Mouse (Mus musculus): ENCODE results near the gene Fxyd6.

The Fxyd6 gene

GRCm38 (mm10) chr9:45376427-45376826 lies 6.4 kb downstream of the Fxyd6 start:
- no peak for DNase-seq (ENCODE audit: low read depth, low spot score)

GRCm38 (mm10) chr9:45376883-45377282 lies 6.9 kb downstream of the Fxyd6 start:
- no peak for DNase-seq (ENCODE audit: low read depth, low spot score)

GRCm38 (mm10) chr9:45380411-45381251 lies 10.6 kb downstream of the Fxyd6 start:
- DNase-seq (ENCODE audit: low read depth, low spot score), result no peak

- no peak for DNase-seq (ENCODE audit: low read depth, low spot score)
Observed at GRCm38 (mm10) chr9:45382336-45382735, 12.4 kb downstream of the Fxyd6 start.

GRCm38 (mm10) chr9:45382834-45383233 lies 12.8 kb downstream of the Fxyd6 start:
- no peak for DNase-seq (ENCODE audit: low read depth, low spot score)

- DNase-seq (ENCODE audit: low read depth, low spot score), result no peak
Observed at GRCm38 (mm10) chr9:45383883-45384282, 13.9 kb downstream of the Fxyd6 start.

DNA sequence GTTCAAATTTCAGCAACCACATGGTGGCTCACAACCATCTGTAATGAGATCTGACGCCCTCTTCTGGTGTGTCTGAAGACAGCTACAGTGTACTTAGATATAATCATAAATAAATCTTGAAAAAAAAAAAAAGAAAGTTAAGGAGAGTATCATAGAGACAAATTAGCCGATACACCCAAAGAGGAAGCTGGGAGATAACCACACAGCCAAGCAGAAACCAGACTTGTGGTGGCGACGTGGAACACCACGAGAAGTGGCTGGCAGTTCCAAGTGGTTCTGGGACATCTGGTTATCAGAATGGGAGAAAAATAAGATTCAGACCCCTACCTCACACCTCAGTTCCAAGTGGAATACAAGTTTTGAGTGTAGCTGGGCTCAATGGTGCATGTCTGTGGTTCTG lies 16.7 kb downstream of the Fxyd6 start:
- no peak for DNase-seq (ENCODE audit: low read depth, low spot score)

- DNase-seq (ENCODE audit: low read depth, low spot score), result peak; percentile 69
Observed at GRCm38 (mm10) chr9:45388385-45388994, 18.5 kb downstream of the Fxyd6 start.

DNA sequence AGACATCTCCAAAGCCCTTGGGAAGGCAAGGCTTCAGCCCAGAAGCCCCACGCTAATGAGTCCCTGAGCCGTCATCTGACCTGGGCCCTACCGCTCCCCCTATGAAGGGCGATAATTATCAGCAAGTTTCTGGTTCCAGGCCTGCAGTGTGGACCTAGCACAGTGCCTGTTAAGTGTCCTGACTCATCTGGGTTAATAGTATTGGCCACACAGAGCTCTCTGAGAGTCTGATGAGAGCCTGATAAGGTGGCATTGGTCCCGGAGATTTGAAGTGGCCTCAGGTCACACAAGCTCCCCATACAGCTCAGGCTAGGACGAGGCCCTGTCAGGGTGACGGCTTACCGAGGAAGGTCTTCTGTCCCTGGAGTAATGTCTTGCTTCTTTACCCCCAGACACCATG lies 19.6 kb downstream of the Fxyd6 start:
- no peak for DNase-seq (ENCODE audit: low read depth, low spot score)

GRCm38 (mm10) chr9:45391299-45391698 lies 21.3 kb downstream of the Fxyd6 start:
- DNase-seq (ENCODE audit: low read depth, low spot score), result no peak

DNA sequence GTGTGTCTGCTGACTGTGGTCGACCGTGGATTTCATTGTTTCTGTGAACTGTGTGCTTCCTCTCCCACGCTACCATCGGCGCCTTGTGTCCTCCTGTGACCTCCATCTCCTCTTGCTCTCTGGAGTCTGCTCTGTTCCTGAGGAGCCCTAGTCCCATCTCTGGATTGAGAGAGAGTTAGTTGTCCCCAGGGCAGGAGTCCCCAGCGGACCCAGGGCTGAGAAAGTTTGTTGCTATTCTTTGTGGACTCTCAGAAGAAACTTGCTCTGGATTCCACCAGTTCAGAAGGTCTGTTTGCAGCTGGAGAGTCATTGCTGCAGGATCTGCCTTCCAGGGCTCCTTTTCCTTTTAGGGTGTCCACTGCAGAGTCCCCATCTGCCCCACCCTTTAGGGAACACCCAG lies 25.2 kb downstream of the Fxyd6 start:
- DNase-seq (ENCODE audit: low read depth, low spot score), result no peak

DNA sequence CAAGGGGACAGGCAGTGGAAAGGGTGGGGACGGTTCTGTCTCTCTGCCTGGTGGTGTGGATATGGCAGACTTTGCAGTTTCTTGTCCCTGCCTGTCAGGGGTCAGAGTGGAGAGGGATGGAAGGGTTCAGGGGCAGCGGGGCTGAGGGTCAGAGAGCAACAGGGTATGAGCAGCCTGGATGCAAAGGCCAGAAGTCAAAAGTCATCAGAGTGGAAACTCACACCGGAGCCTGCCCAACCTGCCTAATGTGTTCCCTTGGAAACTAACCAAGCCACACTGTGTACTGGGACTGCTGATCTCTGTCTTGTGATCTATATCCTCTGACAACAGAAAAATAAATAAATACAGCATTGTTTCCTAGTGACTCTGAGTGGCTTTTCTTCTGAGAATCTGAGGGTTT lies 25.8 kb downstream of the Fxyd6 start:
- DNase-seq (ENCODE audit: low read depth, low spot score), result no peak

GRCm38 (mm10) chr9:45398336-45398735 lies 28.4 kb downstream of the Fxyd6 start:
- DNase-seq (ENCODE audit: low read depth, low spot score), result no peak

GRCm38 (mm10) chr9:45399434-45399833 lies 29.4 kb downstream of the Fxyd6 start, which contains the start of gene Fxyd2:
Gene Fxyd2, plus strand, starts transcription at chr9:45399669.
- no peak for DNase-seq (ENCODE audit: low read depth, low spot score)

GRCm38 (mm10) chr9:45401851-45402250 lies 31.9 kb downstream of the Fxyd6 start:
- DNase-seq (ENCODE audit: low read depth, low spot score), result no peak

DNA sequence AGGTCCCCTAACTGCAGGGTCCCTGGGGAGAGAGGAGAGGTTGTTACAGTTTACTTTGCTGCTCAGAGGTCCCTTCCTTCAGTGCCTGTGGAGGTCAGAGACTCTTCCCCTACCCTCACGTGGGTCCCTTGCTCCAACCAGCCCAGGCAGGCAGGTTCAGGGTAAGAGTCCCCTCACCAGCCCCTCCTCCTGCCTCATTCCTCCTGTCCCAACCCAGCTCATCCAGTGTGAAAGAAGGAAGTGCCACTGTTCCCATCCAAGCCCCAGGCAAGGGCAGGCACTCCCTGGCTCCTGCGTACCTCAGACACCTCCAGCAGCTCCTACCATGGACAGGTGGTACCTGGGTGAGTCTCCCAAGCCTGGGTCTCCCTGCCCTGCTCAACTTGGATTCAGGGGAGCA lies 33.0 kb downstream of the Fxyd6 start:
- no peak for DNase-seq (ENCODE audit: low read depth, low spot score)

- no peak for DNase-seq (ENCODE audit: low read depth, low spot score)
Observed at GRCm38 (mm10) chr9:45405694-45406093, 35.7 kb downstream of the Fxyd6 start.

DNA sequence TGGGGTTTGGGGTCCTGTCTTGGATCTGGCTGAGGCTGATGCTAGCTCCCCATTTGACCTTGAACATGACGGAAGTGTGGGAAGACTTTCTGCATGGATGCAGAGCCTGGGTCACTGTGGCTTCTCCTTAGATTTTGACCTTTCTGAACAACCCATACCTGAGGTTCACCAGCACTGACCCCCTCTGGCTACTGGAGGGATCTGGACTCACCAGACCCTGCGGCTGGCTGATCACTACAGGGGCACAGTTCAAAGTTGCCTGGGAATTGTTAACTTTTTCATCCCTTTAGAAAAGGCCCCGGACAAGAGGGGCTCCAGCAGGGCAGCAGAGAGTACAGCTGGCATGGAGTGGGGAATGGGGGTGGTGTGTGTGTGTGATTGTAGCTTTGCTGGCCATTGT lies 36.8 kb downstream of the Fxyd6 start:
- DNase-seq (ENCODE audit: low read depth, low spot score), result no peak

GRCm38 (mm10) chr9:45407706-45408675 lies 38.0 kb downstream of the Fxyd6 start:
- no peak for DNase-seq (ENCODE audit: low read depth, low spot score)

GRCm38 (mm10) chr9:45410193-45410592 lies 40.2 kb downstream of the Fxyd6 start:
- DNase-seq (ENCODE audit: low read depth, low spot score), result no peak

DNA sequence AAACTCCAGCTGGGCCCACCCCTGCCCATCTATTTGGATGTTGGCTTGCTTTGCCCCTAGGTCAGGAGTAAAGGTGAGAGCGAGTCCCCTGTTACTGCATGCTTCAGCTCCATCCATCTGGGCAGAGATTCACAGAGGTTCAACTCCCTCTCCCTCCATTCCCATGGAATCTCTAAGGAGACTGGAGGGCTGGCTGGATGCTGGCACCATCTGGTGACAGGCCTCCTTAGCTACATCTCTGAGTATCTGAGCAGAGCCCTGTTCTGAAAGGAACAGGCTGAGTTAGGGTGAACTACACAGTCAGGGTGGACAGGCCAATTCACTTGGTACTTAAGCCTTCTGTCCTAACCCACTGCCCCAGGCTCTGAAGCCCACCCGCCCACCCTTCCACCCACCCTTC lies 40.6 kb downstream of the Fxyd6 start:
- DNase-seq (ENCODE audit: low read depth, low spot score), result no peak

GRCm38 (mm10) chr9:45411111-45411510 lies 41.1 kb downstream of the Fxyd6 start:
- no peak for DNase-seq (ENCODE audit: low read depth, low spot score)

Data from retina, adult 2 months (tissue).